Mouse (Mus musculus): ENCODE measurements around the gene Ttc28. TPM values are rescaled to one million over a fixed set of nuclear protein-coding genes. Genes with fewer than 3 reads are reported as not detected.

Ttc28 gene
- polyA plus RNA-seq, 1 experiment from 2014 or later = 13.9 TPM

DNA sequence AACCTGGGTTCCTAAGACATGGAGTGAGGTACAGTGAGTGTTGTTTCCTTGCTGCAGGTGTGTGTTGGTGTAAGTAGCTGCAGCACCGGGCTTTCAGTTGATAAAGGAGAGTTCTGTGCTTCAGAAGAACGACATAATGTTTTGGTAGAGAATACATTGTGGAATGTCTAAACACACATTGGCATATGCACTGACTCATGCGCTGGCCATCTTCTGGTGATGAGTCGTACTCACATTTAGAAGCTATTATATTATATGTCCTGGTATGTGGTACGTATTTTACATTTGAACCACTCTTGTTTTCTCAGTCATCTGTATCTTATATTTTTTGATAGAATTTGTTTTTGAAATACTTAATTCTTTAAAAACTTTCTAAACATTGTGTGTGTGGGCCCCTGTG, 46.2 kb downstream of the Ttc28 start:
- 0 out of 2 replicates have a peak, but pooled peaks cover 2% of the 10 kb centered on the region for H3K4me1 ChIP-seq
- H3K36me3 ChIP-seq = no peaks in the 10 kb centered on the region
- 88% methylated on average over 5 of the region's 5 CpGs for WGBS
- ATAC-seq (replicated peaks; ENCODE audit: low FRiP score) = no peak
- no peak overlapping the region for H3K4me2 ChIP-seq
- H3K4me3 ChIP-seq (replicated peaks) = no peak overlapping the region
- no peak overlapping the region for H3K9ac ChIP-seq
- H3K27ac ChIP-seq = no peak overlapping the region
- H3K9me3 ChIP-seq (replicated peaks) = no peaks in the 10 kb centered on the region
- H3K27me3 ChIP-seq = no peaks in the 10 kb centered on the region

DNA sequence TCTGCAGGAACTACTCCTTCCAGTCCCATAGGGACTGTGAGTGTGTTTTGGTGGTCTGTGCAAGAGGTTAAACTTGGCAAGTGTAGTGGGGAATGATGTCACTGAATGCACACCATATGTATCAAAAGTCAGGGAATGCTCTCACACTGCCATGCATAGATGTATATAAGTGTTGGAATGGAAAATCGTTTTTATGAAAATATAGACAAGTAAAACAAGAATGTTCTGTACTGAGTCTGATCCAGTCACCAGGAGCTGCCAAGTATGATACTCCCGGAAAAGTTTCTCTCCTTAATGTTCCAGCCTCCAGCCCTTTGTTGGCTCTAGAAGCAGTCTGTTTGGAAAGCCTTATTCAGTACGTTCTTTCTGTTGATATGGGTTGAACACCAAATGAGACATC, 48.7 kb downstream of the Ttc28 start:
- H3K9ac ChIP-seq = no peak overlapping the region
- no peaks in the 10 kb centered on the region for H3K9me3 ChIP-seq (replicated peaks)
- H3K27me3 ChIP-seq = no peaks in the 10 kb centered on the region
- H3K4me1 ChIP-seq = 0 out of 2 replicates have a peak, but pooled peaks cover 2% of the 10 kb centered on the region
- no peak overlapping the region for H3K27ac ChIP-seq
- WGBS = 69% methylated on average over 3 of the region's 3 CpGs
- ATAC-seq (replicated peaks; ENCODE audit: low FRiP score) = no peak
- H3K36me3 ChIP-seq = peaks cover 7% of the 10 kb centered on the region
- H3K4me2 ChIP-seq = no peak overlapping the region
- no peak overlapping the region for H3K4me3 ChIP-seq (replicated peaks)

DNA sequence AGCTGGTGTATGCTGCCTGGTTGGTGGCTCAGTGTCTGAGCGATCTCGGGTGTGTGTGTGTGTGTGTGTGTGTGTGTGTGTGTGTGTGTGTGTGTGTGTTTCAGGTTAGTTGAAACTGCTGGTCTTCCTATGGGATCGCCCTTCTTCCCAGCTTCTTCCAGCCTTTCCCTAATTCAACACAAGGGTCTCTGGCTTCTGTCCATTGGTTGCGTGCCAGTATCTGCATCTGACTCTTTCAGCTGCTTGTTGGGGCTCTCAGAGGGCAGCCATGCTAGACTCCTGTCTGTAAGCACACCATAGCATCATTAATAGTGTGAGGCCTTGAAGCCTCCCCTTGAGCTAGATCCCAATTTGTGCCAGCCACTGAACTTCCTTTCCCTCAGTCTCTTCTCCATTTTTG, 49.7 kb downstream of the Ttc28 start:
- no peak overlapping the region for H3K27ac ChIP-seq
- H3K36me3 ChIP-seq = peaks cover 7% of the 10 kb centered on the region
- no peaks in the 10 kb centered on the region for H3K9me3 ChIP-seq (replicated peaks)
- H3K4me1 ChIP-seq = 0 out of 2 replicates have a peak, but pooled peaks cover 2% of the 10 kb centered on the region
- WGBS = 82% methylated on average over 4 of the region's 4 CpGs
- no peaks in the 10 kb centered on the region for H3K27me3 ChIP-seq
- H3K9ac ChIP-seq = no peak overlapping the region
- H3K4me2 ChIP-seq = no peak overlapping the region
- no peak overlapping the region for H3K4me3 ChIP-seq (replicated peaks)
- no peak for ATAC-seq (replicated peaks; ENCODE audit: low FRiP score)

DNA sequence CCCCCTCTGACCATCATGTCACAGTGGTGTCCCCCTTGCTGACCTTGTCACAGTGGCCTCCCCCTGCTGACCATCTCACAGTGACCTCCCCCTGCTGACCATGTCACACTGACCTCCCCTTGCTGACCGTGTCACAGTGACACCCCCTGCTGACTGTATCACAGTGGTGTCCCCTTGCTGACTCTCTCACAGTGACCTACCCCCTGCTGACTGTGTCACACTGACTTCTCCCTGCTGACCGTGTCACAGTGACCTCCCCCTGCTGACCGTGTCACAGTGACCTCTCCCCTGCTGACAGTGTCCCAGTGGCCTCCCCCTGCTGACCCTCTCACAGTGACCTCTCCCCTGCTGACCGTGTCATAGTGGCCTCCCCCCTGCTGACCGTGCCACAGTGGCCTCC, 57.0 kb downstream of the Ttc28 start:
- H3K27ac ChIP-seq = no peak overlapping the region
- H3K9ac ChIP-seq = no peak overlapping the region
- H3K4me3 ChIP-seq (replicated peaks) = no peak overlapping the region
- H3K27me3 ChIP-seq = no peaks in the 10 kb centered on the region
- 0 out of 2 replicates have a peak, but pooled peaks cover 3% of the 10 kb centered on the region for H3K4me1 ChIP-seq
- WGBS = 45% methylated on average over 5 of the region's 5 CpGs
- no peak overlapping the region for H3K4me2 ChIP-seq
- H3K36me3 ChIP-seq = peaks cover 7% of the 10 kb centered on the region
- no peaks in the 10 kb centered on the region for H3K9me3 ChIP-seq (replicated peaks)
- no peak for ATAC-seq (replicated peaks; ENCODE audit: low FRiP score)

DNA sequence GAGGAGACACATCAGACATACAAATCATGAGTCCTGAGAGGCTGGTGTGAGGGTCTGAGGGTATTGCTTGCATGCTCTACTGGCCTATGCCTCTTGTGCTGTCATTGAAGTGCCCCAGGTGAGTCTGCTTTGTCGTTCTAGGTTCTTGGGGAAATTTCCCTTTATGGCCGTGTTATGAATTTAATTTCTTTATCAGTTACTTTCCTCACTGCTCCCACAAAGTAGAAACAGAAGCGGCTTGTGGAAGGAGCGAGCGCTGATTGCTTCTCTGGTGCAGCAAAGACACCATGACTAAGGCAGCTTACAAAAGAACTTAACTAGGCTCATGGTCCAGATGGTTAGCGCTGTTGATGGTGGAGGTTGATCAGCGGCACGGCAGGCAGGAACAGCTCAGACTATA, 64.7 kb downstream of the Ttc28 start:
- no peaks in the 10 kb centered on the region for H3K36me3 ChIP-seq
- no peaks in the 10 kb centered on the region for H3K9me3 ChIP-seq (replicated peaks)
- H3K4me1 ChIP-seq = peaks cover 5% of the 10 kb centered on the region
- no peak overlapping the region for H3K27ac ChIP-seq
- WGBS = 91% methylated on average over 8 of the region's 8 CpGs
- H3K9ac ChIP-seq = no peak overlapping the region
- no peak overlapping the region for H3K4me3 ChIP-seq (replicated peaks)
- H3K4me2 ChIP-seq = no peak overlapping the region
- ATAC-seq (replicated peaks; ENCODE audit: low FRiP score) = no peak
- H3K27me3 ChIP-seq = no peaks in the 10 kb centered on the region

DNA sequence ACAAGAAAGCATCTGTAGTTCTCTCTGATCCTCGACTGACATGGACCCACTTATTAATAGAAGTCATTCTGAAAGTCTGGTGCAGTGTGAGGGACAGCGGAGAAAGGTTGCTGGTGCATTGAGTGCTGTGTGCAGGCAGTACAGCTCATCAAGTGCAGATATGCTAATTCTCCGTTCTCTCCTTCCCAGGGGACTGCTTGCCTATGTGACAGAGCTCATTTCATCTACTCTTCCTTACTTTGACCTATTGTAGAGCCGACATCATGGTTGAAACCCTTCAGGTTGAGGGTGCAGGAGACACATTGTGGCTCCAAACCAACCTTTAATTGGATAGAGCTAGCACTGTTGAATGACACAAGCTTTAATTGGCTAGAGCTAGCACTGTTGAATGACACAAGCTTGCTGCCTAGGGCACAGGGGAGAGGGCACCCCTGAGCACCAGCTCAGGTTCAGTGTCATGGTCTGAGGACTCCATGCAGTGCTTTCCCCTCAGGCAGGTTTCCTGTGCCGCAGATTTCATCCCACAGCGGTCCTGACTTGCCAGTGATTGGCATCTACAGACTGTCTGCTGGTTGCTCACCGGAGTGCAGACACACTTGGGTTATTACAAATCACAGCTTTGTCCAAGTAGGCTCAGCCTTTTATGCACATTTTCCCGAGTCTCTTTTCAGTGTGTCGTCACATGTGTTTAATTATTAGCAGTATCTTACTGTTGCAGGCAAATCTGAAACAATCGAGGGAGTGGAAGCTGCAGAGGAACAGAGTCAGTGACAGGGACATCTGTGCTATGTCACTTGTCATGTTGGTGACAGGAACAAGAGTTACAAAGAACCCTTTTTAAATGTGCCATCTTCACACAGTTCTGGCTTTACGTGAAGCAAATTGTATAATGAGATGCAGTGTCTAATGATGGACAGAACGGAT, 69.1 kb downstream of the Ttc28 start:
- H3K36me3 ChIP-seq = no peaks in the 10 kb centered on the region
- no peak for ATAC-seq (replicated peaks; ENCODE audit: low FRiP score)
- H3K9ac ChIP-seq = no peak overlapping the region
- no peaks in the 10 kb centered on the region for H3K9me3 ChIP-seq (replicated peaks)
- H3K27ac ChIP-seq = no peak overlapping the region
- no peaks in the 10 kb centered on the region for H3K27me3 ChIP-seq
- H3K4me1 ChIP-seq = peaks cover 5% of the 10 kb centered on the region
- 70% methylated on average over 12 of the region's 12 CpGs for WGBS
- H3K4me3 ChIP-seq (replicated peaks) = no peak overlapping the region
- no peak overlapping the region for H3K4me2 ChIP-seq

DNA sequence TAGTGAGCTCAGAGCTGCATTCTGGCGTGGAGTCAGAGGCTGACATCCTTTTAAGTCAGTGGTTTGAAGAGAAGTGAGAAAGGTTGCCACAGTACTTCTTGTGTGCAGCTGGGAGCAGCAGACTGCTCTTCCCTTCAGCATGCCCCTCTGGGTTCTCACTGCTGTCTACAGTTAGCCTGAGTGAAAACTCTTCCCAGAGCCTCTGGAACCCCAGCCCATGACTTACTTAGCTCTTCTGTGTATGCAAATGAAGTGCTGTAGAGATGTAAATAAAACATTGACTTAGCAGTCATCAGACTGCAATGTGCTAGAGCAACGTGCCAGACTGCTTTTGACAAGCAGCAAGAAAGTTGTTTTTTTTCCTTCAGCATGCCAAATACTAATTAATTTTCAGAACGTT, 70.2 kb downstream of the Ttc28 start:
- no peaks in the 10 kb centered on the region for H3K36me3 ChIP-seq
- no peak for ATAC-seq (replicated peaks; ENCODE audit: low FRiP score)
- no peak overlapping the region for H3K27ac ChIP-seq
- no peak overlapping the region for H3K9ac ChIP-seq
- no peaks in the 10 kb centered on the region for H3K27me3 ChIP-seq
- no peak overlapping the region for H3K4me2 ChIP-seq
- no peak overlapping the region for H3K4me3 ChIP-seq (replicated peaks)
- no peaks in the 10 kb centered on the region for H3K9me3 ChIP-seq (replicated peaks)
- H3K4me1 ChIP-seq = peaks cover 5% of the 10 kb centered on the region
- WGBS = 54% methylated on average over 3 of the region's 3 CpGs

DNA sequence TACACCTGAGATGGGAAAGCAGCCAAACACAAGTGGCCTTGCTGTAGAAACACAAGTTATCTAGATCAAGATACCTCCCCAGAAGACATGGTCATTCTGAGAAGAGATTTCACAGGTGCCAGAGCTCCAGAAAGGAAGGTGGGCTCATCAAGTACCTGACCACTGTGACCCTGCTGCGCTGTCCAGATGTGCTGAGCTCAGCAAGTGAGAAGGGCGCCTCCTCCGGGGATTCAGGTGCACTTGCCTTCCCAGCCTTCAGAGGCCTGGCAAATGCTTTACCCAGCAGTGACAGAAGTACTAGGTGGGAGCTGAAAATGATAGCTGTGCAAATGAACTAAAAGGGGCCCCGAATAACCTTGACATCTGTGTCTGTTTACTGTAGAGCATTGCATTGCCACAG, 78.6 kb downstream of the Ttc28 start:
- ATAC-seq (replicated peaks; ENCODE audit: low FRiP score) = no peak
- H3K9me3 ChIP-seq (replicated peaks) = no peaks in the 10 kb centered on the region
- no peak overlapping the region for H3K27ac ChIP-seq
- H3K4me2 ChIP-seq = no peak overlapping the region
- H3K36me3 ChIP-seq = no peaks in the 10 kb centered on the region
- no peaks in the 10 kb centered on the region for H3K27me3 ChIP-seq
- WGBS = 80% methylated on average over 4 of the region's 4 CpGs
- no peak overlapping the region for H3K4me3 ChIP-seq (replicated peaks)
- H3K4me1 ChIP-seq = peaks cover 3% of the 10 kb centered on the region; the same call in 1 of the 2 replicates
- H3K9ac ChIP-seq = no peak overlapping the region

DNA sequence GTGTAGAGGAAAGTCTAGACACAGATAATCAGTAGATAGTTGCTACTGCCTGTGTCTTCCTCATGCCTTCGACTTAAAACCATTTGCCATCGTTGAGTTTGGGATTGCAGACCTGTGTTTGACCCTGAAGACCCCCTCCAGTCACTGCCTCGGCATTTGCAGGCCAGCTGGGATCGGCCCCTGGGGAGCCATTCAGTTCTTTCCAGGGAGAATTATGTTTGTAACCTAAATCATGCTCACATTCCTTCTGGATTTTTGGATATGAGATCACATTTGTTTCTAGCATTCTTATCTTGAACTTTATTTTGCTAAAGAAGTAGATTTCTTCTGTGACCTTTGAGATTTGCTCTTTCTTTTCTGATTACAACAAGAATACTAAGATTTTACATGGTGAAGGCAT, 80.5 kb downstream of the Ttc28 start:
- Histone ChIP-seq H3K27me3 (no peaks in the 10 kb centered on the region), H3K4me2 (no peak overlapping the region), H3K4me3 (replicated peaks) (no peak overlapping the region), H3K4me1 (peaks cover 3% of the 10 kb centered on the region; the same call in 1 of the 2 replicates), H3K36me3 (no peaks in the 10 kb centered on the region), H3K9ac (no peak overlapping the region), H3K9me3 (replicated peaks) (no peaks in the 10 kb centered on the region), H3K27ac (no peak overlapping the region)
- 38% methylated on average over 4 of the region's 4 CpGs for WGBS
- ATAC-seq (replicated peaks; ENCODE audit: low FRiP score) = no peak

DNA sequence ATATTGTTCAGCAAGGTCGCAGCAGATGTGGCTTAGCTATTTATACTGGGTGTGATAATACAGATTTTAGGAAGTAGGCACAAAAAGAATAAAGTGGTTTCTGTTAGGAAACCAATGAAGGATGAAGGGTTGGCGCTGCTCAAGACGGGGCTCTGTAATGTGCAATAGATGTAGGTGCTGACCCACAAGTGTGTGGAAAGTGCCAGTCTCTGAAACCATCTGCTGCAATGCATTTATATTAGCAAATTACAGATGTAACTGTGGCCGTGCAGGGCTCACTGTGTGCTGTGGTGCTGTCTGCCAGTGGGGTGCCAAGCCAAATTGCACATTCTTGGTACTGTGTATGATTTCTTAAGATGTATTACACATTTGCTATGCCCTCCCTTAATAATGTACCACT, 81.3 kb downstream of the Ttc28 start:
- Histone ChIP-seq H3K27me3 (no peaks in the 10 kb centered on the region), H3K36me3 (no peaks in the 10 kb centered on the region), H3K4me1 (peaks cover 3% of the 10 kb centered on the region; the same call in 1 of the 2 replicates), H3K4me3 (replicated peaks) (no peak overlapping the region), H3K9me3 (replicated peaks) (no peaks in the 10 kb centered on the region), H3K4me2 (no peak overlapping the region), H3K27ac (no peak overlapping the region), H3K9ac (no peak overlapping the region)
- WGBS = 75% methylated on average over 4 of the region's 4 CpGs
- no peak for ATAC-seq (replicated peaks; ENCODE audit: low FRiP score)

DNA sequence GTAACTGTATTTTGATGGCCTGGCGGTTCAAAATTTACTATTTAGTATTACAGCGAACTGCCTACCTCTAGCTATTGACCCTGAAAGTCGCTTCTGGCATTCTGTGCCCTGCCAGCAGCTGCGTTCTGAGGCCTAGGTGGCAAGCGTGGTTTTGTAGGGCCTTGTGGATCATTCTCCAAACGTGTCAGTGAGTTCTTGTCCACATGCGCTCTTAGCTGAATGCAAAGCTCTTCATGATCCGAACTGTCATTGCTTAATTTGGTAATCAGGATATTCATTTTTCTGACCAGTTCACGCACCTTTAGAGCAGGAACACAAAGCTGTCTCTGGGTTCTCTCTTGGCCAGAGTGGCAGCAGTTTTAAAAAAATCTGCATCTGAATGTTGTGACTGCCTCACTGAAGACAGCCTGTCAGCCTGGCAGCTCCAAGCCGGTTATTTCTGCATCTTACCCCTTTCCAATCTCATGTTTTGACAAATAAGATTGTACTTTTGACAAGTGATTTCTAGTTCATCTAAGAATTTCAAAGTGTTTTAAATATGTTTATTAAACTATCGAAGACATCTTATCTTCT, 88.0 kb downstream of the Ttc28 start:
- ATAC-seq (replicated peaks; ENCODE audit: low FRiP score) = no peak
- Histone ChIP-seq H3K9ac (no peak overlapping the region), H3K4me3 (replicated peaks) (no peak overlapping the region), H3K4me1 (peaks cover 7% of the 10 kb centered on the region; the same call in 1 of the 2 replicates), H3K27ac (no peak overlapping the region), H3K9me3 (replicated peaks) (no peaks in the 10 kb centered on the region), H3K27me3 (no peaks in the 10 kb centered on the region), H3K36me3 (no peaks in the 10 kb centered on the region), H3K4me2 (no peak overlapping the region)
- 84% methylated on average over 11 of the region's 11 CpGs for WGBS

DNA sequence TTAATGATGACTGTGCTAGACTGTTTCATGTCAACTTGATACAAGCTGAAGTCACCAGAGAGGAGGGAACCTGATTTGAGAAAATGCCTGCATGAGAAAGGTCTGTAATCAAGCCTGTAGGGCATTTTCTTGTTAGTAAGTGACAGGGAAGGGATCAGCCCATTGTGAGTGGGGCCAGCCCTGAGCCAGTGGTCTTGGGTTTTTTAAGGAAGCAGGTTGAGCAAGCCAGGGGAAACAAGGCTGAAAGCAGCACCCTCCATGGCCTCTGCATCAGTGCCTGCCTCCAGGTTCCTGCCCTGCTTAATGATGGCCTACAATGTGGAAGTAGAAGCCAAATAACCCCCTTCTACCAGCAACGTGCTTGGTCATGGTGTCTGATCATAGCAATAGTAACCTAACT, 89.0 kb downstream of the Ttc28 start:
- no peaks in the 10 kb centered on the region for H3K36me3 ChIP-seq
- H3K27me3 ChIP-seq = no peaks in the 10 kb centered on the region
- H3K9me3 ChIP-seq (replicated peaks) = no peaks in the 10 kb centered on the region
- no peak overlapping the region for H3K27ac ChIP-seq
- 53% methylated on average over 1 of the region's 1 CpGs for WGBS
- peaks cover 7% of the 10 kb centered on the region; the same call in 1 of the 2 replicates for H3K4me1 ChIP-seq
- ATAC-seq (replicated peaks; ENCODE audit: low FRiP score) = no peak
- H3K4me2 ChIP-seq = no peak overlapping the region
- H3K9ac ChIP-seq = no peak overlapping the region
- no peak overlapping the region for H3K4me3 ChIP-seq (replicated peaks)
